Mouse (Mus musculus) 3T3-L1 (cell line): Measurements from ENCODE around the gene Arfgap3.
A peak's percentile ranks its signal among the peaks of the same experiment; 100 is the strongest.
"Not testable (repeated sequence)": the region's sequence is repeated elsewhere in the genome, so short reads cannot be mapped to it uniquely, and the experiment has no call there.

Source experiments
- DNase-seq: peaks from one replicate; pipeline ENCODE4 v3.0.0-alpha.2; 2015; ENCODE audit warnings: low read depth, low spot score

The Arfgap3 gene

DNA sequence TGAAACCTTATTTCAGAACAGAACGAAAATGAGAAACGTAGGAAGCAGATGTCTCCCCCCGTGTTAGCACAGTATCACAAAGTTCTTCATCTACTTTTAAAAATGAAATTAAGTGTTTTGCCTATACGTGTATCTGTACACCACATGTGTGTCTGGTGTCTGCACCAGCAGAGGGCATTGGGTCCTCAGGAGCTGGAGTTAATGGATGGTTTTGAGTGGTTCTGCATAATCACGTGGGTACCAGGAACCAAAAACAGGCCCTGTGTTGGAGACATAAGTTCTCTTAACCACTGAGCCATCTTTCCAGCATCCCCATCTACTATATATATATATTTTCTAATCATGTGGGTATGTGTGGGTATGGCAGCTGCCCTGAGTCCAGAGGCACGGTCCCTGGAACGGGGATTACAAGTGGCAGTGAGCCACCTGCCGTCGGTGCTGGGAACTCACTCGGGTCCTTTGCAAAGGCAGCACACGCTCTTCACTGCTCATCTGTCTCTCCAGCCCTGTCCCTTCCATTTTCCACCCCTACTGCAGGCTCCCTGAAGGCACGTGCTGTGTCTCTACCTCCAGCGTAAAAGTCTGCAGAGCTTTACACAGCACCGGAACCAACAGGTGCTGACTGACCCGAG lies 4.0 kb downstream of the Arfgap3 start:
- DNase-seq, result no peak

DNA sequence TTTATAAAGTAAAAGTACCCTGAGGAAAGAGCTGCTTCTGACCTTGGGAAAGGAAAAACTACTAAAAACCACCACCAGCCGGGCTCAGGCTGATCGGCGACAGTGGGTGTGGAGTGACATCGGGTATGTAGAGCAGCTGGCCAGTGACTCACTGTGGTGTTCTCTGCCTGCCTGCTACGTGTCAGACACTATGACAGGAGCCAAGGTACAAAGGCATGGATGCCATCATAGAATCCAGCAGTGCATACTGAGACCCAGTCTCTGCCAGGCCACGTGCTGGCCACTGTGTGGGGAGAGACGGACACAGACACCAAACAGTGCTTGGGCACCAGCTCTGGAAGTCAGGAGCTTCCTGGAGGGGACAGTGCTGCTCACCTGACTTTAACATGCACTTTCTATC lies 5.1 kb downstream of the Arfgap3 start:
- peak; percentile 47 for DNase-seq

DNA sequence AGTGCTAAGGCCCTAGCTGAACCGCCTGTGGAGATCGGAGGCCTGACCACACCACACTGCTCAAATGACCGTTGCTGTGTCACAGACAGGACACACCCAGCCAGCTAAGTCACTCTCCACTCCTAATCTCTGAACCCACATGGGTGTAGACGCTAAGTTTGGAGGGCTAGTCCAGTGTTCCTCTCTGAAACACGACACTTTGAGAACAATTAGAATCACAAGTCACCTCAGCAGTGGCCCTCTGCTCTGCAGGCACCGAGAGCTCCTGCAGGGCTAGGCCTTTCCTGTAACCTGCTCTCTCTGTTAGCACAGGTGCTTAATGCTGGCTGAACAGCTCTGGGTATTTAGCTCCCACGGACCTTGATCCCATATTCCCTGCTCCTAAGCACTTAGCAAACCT lies 5.9 kb downstream of the Arfgap3 start:
- DNase-seq, result no peak

DNA sequence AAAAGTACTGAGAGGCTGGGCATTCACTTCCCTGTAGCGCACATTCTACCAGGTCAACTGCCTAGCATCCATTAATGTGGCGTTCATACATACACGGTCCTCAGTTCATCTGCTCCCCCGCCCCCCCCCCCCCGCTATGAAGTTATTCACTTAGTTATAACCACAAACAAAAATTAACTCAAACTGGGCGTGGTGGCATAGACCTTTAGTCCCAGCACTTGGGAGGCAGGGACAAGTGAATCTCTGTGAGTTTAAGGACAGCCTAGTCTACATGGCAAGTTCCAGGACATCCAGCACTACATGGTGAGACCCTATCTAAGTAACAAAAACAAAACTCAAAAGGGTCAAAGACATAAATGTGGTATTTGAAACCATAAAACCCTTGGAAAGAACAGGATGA lies 11.1 kb downstream of the Arfgap3 start:
- DNase-seq, result no peak

DNA sequence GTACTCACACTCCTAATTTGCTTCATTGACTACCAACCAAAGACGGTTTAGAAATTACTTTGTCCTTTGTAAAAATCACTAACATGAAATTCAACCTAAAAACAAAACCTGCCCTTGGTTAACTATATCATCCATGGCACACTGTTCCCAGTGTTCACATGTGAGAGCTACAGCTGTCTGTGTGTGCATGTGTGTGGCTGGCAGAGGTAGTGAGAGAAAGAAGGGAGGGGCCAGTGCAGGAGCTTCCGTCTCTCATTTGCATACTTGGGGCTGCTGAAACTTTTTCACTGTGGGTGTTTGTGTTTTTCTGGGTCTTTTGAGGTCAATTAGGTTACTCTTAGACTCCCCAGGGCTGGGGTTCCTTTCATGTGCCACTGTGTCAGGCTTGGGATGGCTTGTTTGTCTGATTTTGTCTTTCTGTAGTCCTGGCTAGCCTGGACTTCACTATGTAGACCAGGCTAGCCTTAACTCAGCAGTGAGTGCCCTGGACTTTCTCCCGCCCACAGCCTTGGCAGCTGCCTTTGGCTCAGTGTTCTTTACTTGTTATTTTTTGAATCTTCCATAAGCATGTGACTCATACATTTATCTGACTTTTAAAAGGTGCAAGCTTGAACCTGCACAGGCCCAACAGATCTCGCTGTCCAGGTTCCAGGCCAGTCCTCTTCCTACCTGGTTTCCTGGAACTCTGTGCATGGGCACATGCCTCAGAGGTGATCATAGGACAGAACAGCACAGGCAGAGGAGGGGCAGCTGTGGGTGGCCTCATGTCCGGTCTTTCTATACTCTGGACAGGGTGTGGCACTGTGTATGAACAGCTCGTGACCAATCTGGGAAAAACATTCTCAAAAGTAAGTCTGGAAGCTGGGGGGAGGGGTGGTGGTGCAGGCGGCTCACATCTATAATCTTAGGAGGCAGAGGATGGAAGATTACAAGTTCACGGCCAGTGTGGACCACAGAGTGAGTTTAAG lies 11.9 kb downstream of the Arfgap3 start:
- peak; percentile 29 for DNase-seq

DNA sequence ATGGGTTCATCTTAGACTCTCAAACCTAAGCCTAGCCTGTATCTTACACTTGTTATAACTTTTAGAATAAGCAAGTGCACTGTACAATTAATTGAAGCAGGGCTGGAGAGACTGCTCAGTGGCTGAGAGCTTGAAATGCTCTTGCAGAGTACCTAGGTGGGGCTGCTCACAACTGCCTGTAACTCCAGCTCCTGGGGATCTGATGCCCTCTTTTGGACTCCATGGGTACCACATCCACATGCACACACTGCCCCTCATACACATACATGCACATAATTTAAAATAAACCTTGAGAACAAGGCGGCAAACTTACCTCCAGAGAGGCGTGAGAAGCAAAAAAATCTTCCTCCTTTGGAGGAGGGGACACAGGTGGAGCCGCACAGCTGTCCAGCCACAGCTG lies 17.7 kb downstream of the Arfgap3 start:
- peak; percentile 45 for DNase-seq

DNA sequence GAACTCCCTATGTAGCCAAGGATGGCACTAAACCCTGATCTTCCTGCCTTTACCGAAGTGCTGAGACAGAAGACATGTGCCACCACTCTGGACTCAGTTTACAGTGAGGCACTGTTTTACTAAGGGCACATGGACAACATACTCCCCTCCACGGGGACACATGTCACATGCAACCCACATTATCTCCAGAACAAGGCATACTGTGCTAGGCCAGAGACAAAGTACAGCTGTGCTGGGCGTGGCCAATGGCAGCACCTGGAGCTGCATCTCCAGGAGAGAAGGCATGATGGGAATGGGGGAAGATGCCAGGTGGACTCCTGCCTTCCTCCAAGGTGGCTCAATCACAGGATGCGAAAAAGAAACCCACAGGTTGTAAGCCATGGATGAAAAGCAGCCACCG lies 21.1 kb downstream of the Arfgap3 start:
- DNase-seq, result no peak

DNA sequence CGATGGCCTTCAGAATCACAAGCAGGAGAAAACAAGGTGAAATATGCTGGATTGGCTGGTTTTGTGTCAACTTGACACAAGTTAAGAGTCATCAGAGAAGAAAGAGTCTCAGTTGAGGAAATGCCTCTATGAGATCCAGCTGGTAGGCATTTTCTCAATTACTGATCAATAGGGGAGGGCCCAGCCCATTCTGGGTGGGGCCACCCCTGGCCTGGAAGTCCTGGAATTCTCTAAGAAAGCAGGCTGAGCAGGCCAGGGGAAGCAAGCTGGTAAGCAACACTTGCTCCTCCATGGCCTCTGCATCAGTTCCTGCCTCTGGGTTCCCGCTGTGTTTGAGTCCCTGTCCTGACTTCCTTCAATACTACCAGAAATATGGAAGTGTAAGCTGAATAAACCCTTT lies 27.0 kb downstream of the Arfgap3 start:
- no peak for DNase-seq

DNA sequence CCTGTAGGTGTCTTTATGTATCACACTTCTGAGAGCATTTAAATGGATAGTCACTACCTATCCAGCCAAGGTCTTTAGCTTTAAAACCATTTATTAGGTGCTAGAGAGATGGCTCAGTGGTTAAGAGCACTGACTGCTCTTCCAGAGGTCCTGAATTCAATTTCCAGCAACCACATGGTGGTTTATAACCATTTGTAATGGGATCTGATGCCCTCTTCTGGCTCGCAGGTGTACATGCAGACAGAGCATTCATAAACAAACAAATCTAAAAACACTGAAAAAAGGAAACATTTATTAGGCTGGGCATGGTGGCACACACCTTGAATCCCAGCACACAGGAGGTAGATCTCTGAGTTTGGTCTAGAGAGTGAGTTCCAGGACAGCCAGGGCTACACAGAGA lies 35.1 kb downstream of the Arfgap3 start:
- DNase-seq, result no peak

DNA sequence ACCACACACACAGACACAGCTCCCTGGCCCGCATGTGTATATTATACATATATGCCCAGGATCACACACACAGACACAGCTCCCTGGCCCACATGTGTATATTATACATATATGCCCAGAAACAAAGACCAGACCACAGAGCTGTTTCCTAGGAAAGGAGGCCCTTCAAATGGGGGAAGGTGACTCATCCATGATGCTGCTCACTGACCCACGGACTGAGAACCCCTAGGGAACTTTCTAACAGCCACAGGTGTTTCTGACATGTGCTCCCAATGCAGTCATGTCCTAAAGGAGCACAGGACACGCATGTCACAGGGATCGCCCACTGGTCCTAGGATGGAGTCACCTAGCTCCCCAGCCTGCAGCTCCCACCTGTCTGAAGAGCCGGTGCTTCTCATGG lies 40.2 kb downstream of the Arfgap3 start:
- DNase-seq, result no peak

DNA sequence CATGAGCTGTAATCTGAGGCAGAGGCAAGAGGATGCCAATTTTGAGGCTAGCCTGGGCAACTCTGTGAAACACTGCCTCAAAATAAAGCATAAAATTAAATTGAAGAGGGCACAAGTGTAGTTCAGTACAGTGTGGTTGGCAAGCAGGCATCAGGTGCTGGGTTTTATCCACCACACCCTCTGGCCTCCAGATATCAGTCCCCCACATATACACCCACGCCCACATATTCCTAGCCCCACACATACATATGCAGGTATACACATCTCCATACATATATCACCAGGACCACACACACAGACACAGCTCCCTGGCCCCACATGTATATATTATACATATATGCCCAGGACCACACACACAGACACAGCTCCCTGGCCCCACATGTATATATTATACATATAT lies 41.3 kb downstream of the Arfgap3 start:
- DNase-seq, result not testable (repeated sequence)

DNA sequence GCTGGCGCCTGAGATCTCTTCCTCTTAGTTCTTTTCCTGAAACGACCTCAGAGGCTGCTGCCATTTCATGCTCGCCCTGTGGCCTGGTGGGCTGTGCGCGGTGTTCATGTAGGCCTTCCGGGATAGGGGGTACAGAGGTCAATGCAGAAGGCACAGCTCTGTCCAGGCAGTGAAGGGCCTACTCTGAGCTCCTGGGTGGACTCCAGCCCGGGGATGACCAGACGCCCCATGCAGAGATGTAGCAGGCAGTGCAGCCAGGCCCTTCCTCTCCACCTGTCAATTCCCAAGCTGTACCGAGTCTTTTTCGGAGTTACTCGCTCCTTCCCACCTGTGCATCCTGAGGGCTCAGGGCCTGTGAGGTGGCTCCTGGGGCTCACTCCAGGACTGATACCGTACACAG lies 43.9 kb downstream of the Arfgap3 start:
- DNase-seq, result no peak

DNA sequence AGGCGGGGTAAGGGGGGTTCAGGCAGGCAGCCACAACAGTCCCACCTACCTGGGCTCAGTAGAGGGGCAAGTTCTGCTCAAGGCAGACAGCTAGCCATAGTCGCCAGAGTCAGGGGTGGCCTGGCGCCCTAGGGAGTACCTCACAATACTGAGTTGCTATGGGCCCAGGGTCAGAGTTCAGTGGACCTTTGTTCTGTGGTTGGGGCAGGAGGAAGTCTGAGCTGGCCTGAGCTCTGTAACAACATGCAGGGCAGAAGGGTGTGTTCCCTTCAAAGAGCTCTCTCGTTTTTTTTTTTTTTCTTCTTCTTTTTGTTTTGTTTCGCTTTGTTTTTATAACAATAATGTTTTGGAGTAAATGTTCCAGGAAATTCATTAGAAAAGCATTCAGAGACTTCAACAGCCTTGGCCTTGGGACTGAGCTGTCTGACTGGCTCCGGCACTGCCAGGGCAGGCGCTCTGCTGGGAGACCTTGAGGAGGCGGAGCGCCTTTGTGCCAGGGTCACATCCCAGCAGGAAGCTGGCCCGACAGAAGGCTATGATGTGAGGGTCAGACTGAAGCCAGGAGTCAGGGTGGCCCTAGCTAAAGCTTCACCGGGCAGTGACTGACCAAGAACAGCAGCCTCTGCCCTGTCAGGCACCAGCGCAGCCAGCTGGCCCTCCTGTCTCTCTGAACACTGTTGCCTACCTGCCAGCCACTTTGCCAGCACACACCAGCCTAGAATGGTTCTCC lies 44.7 kb downstream of the Arfgap3 start:
- no peak for DNase-seq

DNA sequence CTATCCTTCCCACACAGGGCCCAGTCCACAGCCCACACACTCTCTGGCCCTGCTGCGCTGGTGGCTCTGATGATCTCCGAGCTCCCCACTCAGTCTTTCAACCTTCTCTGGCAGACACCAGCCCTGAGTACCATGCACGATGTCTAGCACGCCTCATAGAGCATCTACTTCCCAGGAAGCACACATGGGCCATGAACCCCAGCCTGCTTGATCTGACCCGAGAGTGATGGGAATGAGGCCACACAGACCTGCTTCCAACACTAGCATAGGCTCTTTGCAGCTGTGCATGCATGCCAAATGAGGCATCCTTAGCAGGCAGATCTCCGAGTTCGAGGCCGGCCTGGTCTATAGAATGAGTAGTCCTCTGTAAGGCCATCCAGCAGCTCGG lies 45.2 kb downstream of the Arfgap3 start:
- DNase-seq, result no peak

DNA sequence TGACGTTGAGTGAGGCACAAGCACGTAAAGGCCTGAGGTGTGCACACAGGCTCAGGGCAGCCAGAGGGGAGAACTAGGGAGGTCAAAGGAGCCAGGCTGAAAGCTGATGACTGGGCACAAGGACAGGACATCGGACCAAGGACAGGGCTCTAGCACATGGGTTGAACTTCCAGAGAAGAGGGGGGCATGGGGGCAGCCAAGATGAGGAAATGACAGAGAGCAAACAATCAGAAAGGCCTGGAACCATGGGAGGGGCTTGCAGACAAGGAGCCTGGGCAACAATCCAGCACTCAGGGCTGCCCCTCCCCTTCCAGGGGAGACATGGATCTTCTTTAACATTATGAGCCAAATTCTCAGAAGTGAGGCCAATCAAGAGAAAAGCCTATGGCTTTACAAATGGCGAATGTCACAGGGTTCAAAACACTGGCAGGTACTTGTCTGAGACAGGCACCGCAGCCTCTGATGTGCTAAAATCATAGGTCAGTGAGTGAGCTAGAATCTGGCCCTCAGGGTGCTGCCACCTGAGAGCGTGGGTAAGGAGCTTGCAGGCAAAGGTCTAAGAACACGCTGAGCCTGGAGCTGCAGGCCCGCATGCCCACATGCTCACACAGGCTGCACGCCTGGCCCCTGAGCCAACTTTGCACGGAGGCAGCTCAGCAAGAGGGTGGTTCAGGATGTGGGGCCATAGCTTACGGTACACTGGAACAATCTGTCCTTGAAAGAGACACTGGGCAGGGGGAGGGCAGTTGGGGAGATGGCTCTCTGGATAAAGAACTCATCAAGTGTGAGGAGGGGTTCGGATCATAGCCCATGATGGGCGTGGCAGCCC lies 46.2 kb downstream of the Arfgap3 start:
- DNase-seq, result no peak

DNA sequence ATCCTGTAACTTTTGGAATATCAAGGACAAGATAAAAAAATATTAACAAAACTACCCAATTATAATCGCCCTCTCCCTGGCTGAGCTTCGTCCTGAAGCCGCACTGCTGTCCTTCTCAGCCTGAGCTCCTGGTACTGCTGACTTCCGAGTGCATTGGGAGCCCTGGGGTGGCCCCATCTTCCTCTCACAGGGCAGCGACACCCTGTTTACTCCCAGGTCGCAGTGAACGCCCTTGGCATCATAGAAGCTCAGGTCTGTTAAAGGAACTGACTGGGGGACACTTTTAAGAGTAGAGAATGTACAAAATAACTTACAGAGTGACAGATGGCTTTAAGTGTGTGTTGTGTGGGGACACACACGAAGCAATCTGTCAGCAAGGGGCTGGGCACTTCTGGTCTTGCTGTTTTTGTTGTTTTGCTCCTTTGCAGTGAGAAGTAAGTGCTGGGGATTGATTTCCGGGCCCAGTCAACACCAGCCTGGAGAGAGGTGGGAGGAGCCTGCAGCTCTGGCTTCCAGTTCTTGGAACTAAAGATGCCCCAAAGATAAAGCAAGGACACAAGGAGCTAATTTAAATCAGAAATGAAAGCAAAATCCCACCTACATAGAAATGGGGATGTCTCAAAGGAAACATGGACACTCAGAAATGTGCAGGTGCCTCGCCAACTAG lies 50.0 kb downstream of the Arfgap3 start:
- DNase-seq, result no peak

DNA sequence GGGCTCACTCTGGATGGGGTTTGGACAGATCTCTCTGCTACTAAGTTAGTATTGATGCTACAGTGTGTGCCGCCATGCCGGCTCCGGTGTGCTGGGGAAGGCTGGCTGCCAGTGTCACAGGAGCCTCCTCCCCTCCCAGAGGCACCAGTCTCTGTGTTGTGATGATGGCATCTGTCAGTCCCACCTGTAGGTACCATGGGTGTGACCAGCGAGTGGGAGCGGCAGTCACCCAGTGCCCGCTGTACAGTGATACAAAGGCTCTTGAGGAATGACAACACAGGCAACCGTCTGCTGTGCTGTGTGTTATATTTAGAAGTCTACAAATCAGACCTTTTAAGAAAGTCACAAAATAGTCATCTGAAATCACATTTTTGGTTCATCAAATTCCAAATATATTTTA lies 50.6 kb downstream of the Arfgap3 start:
- DNase-seq, result no peak

DNA sequence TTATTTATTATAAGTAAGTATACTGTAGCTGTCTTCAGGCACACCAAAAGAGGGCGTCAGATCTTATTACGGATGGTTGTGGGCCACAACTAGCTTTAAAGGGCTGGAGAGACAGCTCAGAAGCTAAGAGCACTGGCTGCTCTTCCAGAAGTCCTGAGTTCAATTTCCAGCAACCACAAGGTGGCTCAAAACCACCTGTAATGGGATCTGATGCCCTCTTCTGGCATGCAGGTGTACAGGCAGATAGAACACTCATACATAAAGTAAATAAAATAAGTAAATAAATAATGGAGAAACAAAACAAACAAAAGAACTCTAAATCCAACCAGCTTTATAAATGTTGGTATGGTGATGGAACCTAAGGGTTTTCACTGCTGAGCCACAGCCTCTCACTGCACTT lies 51.2 kb downstream of the Arfgap3 start:
- DNase-seq, result peak; percentile 16

DNA sequence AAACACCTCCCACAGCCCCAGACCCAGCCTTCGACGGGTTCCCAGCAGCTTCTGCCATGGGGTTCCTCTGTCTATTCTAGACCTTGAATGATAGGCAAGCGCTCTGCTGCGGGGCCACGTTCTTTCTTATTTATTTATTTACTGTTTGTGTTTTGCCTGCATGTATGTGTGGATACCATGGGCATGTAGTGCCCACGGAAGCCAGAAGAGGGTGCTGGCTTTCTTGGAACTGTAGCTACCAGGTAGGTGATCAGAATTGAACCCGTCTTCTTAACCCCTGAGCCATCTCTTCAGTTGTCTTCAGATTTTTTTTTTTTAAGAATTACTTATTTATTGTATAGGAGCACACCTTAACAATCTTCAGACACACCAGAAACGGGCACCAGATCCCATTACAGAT lies 51.7 kb downstream of the Arfgap3 start:
- no peak for DNase-seq

DNA sequence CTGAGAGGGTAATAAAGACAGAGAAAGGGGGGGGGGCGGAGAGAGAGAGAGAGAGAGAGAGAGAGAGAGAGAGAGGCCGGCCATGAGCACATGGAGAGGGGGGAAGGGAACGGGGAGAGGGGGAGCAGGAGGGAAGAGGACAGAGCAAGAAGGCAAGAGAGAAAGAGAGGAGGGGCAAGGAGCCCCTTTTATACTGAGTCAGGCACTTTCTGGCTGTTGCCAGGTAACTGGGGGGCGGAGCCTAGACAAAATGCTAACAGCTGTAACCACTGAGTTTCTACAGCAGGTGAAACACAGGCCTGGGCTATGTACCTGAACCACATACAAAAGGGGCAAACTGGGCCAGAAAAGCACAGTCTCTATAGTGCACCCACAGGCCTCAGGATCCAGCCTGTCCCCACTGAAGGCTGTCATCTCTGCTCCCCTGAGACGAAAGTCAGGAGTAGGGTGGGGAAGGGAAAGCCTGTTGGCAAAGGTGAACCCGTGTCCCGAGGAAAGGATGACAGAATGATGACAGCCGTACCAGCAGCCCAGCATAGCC lies 53.2 kb downstream of the Arfgap3 start:
- DNase-seq, result peak; percentile 34

DNA sequence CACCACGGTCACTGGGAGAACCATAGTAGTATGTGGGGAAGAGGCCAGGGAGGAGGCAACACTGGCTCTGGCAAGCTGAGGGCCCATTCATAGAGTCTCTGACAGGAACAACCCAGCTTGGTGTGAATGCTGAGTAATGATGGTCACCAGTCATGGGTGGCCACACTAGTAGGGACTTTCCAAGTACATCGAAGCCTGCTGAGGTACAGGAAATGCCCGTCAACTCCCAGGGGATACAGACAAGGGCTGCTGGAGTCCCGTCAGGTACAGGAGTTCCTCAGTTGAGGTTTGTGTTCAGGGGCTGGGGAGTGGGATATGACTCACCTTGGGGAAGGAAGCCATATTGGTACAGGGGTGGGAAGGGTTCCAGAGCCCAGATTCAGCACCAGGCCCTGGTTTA lies 54.0 kb downstream of the Arfgap3 start:
- peak; percentile 67 for DNase-seq
